Mouse (Mus musculus) lung, embryonic 16.5 days (tissue): ENCODE results near the gene Plxna1. TPM values are rescaled to one million over a fixed set of nuclear protein-coding genes. Genes with fewer than 3 reads are reported as not detected.

Experiments used
- ATAC-seq: fragments of 200-750 bp; cut with Nextera tagmentation; 2 replicates; pipeline ENCODE4 v1.8.0; 2017; ENCODE audit warnings: low read depth, mild to moderate bottlenecking, moderate library complexity
- H3K27ac ChIP-seq: fragments of 300-500 bp; sonication (generic); 2 replicates; pipeline ENCODE4 v1.5.1; 2014; ENCODE audit warnings: mild to moderate bottlenecking, control low read depth, low read length
- H3K27me3 ChIP-seq: fragments of 300-500 bp; sonication (generic); 2 replicates; pipeline ENCODE4 v1.6.1; 2014; ENCODE audit warnings: low read depth, low read length, mixed read lengths; ENCODE audit not compliant: control insufficient read depth, insufficient read depth
- H3K36me3 ChIP-seq: fragments of 300-500 bp; sonication (generic); 2 replicates; pipeline ENCODE4 v1.6.1; 2014; ENCODE audit warnings: low read length; ENCODE audit not compliant: control insufficient read depth, insufficient read depth
- H3K4me1 ChIP-seq: fragments of 300-500 bp; sonication (generic); replicated peaks from 2 replicates; pipeline ENCODE4 v1.6.1; 2014; ENCODE audit warnings: low read length, mixed read lengths; ENCODE audit not compliant: control insufficient read depth, insufficient read depth
- H3K4me2 ChIP-seq: fragments of 300-500 bp; sonication (generic); 2 replicates; pipeline ENCODE4 v1.6.1; 2014; ENCODE audit warnings: low read depth, low read length, control low read depth
- H3K4me3 ChIP-seq: fragments of 300-500 bp; sonication (generic); 2 replicates; pipeline ENCODE4 v1.5.1; 2014; ENCODE audit warnings: mild to moderate bottlenecking, low read length, control low read depth
- H3K9ac ChIP-seq: fragments of 300-500 bp; sonication (generic); 2 replicates; pipeline ENCODE4 v1.6.1; 2014; ENCODE audit warnings: low read length, control low read depth
- H3K9me3 ChIP-seq: fragments of 300-500 bp; sonication (generic); 2 replicates; pipeline ENCODE4 v1.6.1; 2016; ENCODE audit warnings: low read length; ENCODE audit not compliant: control insufficient read depth
- WGBS: fragments of 180-500 bp; shearing (Covaris S2); extraction: QIAGEN DNeasy Blood & Tissue Kit; methylation state at CpG from one replicate; pipeline ENCODE4 v1.1.7; 2014; 5-methylcytosine and 5-hydroxymethylcytosine counted together
- polyA plus RNA-seq: library from polyadenylated mRNA; unstranded; fragments of >200 nt; fragmentation: Nextera tagmentation; extraction: Ambion mirVana; gene quantifications from 2 replicates; pipeline ENCODE4 v1.2.1, GENCODE M21; 2015

The Plxna1 gene
- polyA plus RNA-seq, 1 experiment from 2014 or later: 10.4 TPM

- Histone ChIP-seq H3K4me1 (peaks cover 9% of the 10 kb centered on the region), H3K36me3 (no peaks in the 10 kb centered on the region), H3K4me2 (no peak overlapping the region), H3K27ac (no peak overlapping the region), H3K9me3 (no peaks in the 10 kb centered on the region), H3K4me3 (no peak overlapping the region), H3K9ac (no peak overlapping the region), H3K27me3 (no peaks in the 10 kb centered on the region)
- 83% methylated on average over 8 of the region's 8 CpGs for WGBS
- ATAC-seq: no peak
Measured at GRCm38 (mm10) chr6:89296001-89296709, 66.3 kb downstream of the Plxna1 start.

GRCm38 (mm10) chr6:89294621-89295020 lies 67.8 kb downstream of the Plxna1 start:
- H3K9me3 ChIP-seq: no peaks in the 10 kb centered on the region
- ATAC-seq: no peak
- no peaks in the 10 kb centered on the region for H3K36me3 ChIP-seq
- H3K4me2 ChIP-seq: no peak overlapping the region
- no peak overlapping the region for H3K27ac ChIP-seq
- no peaks in the 10 kb centered on the region for H3K27me3 ChIP-seq
- no peak overlapping the region for H3K9ac ChIP-seq
- H3K4me3 ChIP-seq: no peak overlapping the region
- 24% methylated on average over 1 of the region's 1 CpGs for WGBS
- peaks cover 6% of the 10 kb centered on the region; the same call in 1 of the 2 replicates for H3K4me1 ChIP-seq

GRCm38 (mm10) chr6:89291494-89291893 lies 70.9 kb downstream of the Plxna1 start:
- WGBS: 38% methylated on average over 7 of the region's 7 CpGs
- H3K27ac ChIP-seq: no peak overlapping the region
- ATAC-seq: no peak

GRCm38 (mm10) chr6:89288156-89288555 lies 74.3 kb downstream of the Plxna1 start:
- Histone ChIP-seq H3K27ac (no peak overlapping the region), H3K4me2 (no peak overlapping the region), H3K9me3 (no peaks in the 10 kb centered on the region; the same call in 1 of the 2 replicates), H3K4me3 (no peak overlapping the region), H3K4me1 (peaks cover 6% of the 10 kb centered on the region), H3K36me3 (no peaks in the 10 kb centered on the region), H3K27me3 (no peaks in the 10 kb centered on the region), H3K9ac (no peak overlapping the region)
- WGBS: 15% methylated on average over 6 of the region's 6 CpGs
- ATAC-seq: no peak

More at GRCm38 (mm10) chr6:89291494-89291893, 70.9 kb downstream of the Plxna1 start:
- Histone ChIP-seq H3K9me3 (no peaks in the 10 kb centered on the region), H3K9ac (no peak overlapping the region), H3K27me3 (no peaks in the 10 kb centered on the region), H3K4me2 (no peak overlapping the region), H3K36me3 (no peaks in the 10 kb centered on the region), H3K4me1 (peaks cover 6% of the 10 kb centered on the region), H3K4me3 (no peak overlapping the region)

GRCm38 (mm10) chr6:89286700-89287428 lies 75.6 kb downstream of the Plxna1 start:
- no peak overlapping the region for H3K4me3 ChIP-seq
- H3K9me3 ChIP-seq: no peaks in the 10 kb centered on the region; the same call in 1 of the 2 replicates
- 32% methylated on average over 6 of the region's 6 CpGs for WGBS
- H3K27me3 ChIP-seq: no peaks in the 10 kb centered on the region
- no peak overlapping the region for H3K4me2 ChIP-seq
- peaks cover 9% of the 10 kb centered on the region for H3K4me1 ChIP-seq
- H3K27ac ChIP-seq: no peak overlapping the region
- ATAC-seq: peak; percentile 74
- H3K9ac ChIP-seq: no peak overlapping the region
- H3K36me3 ChIP-seq: no peaks in the 10 kb centered on the region

- Histone ChIP-seq H3K36me3 (no peaks in the 10 kb centered on the region), H3K27ac (no peak overlapping the region), H3K27me3 (no peaks in the 10 kb centered on the region), H3K9ac (no peak overlapping the region), H3K4me3 (no peak overlapping the region), H3K4me2 (no peak overlapping the region), H3K9me3 (no peaks in the 10 kb centered on the region; the same call in 1 of the 2 replicates), H3K4me1 (peaks cover 14% of the 10 kb centered on the region)
- 54% methylated on average over 3 of the region's 3 CpGs for WGBS
- ATAC-seq: no peak
Measured at GRCm38 (mm10) chr6:89286286-89286655, 76.1 kb downstream of the Plxna1 start.

- H3K4me3 ChIP-seq: no peak overlapping the region
- H3K36me3 ChIP-seq: no peaks in the 10 kb centered on the region
- 45% methylated on average over 8 of the region's 9 CpGs for WGBS
- H3K27ac ChIP-seq: no peak overlapping the region
- H3K9me3 ChIP-seq: no peaks in the 10 kb centered on the region; the same call in 1 of the 2 replicates
- no peaks in the 10 kb centered on the region for H3K27me3 ChIP-seq
- H3K4me2 ChIP-seq: no peak overlapping the region
- H3K9ac ChIP-seq: no peak overlapping the region
- H3K4me1 ChIP-seq: peaks cover 15% of the 10 kb centered on the region
- ATAC-seq: no peak
Measured at GRCm38 (mm10) chr6:89285561-89286285, 76.7 kb downstream of the Plxna1 start.

- Histone ChIP-seq H3K9ac (no peak overlapping the region), H3K4me2 (no peak overlapping the region), H3K4me3 (no peak overlapping the region), H3K4me1 (peaks cover 15% of the 10 kb centered on the region), H3K27me3 (no peaks in the 10 kb centered on the region), H3K36me3 (no peaks in the 10 kb centered on the region), H3K9me3 (no peaks in the 10 kb centered on the region; the same call in 1 of the 2 replicates), H3K27ac (no peak overlapping the region)
- no peak for ATAC-seq
Measured at GRCm38 (mm10) chr6:89285116-89285515, 77.3 kb downstream of the Plxna1 start.

- no peaks in the 10 kb centered on the region; the same call in 1 of the 2 replicates for H3K9me3 ChIP-seq
- no peak overlapping the region for H3K9ac ChIP-seq
- no peak overlapping the region for H3K4me2 ChIP-seq
- peaks cover 15% of the 10 kb centered on the region for H3K4me1 ChIP-seq
- no peaks in the 10 kb centered on the region for H3K36me3 ChIP-seq
- no peak overlapping the region for H3K4me3 ChIP-seq
- 86% methylated on average over 4 of the region's 4 CpGs for WGBS
- no peaks in the 10 kb centered on the region for H3K27me3 ChIP-seq
- peak overlapping the region; percentile 59; the same call in 1 of the 2 replicates for H3K27ac ChIP-seq
- no peak for ATAC-seq
Measured at GRCm38 (mm10) chr6:89283095-89283494, 79.3 kb downstream of the Plxna1 start.
